Mouse (Mus musculus): ENCODE results near the gene Zfp738. TPM values are rescaled to one million over a fixed set of nuclear protein-coding genes. Genes with fewer than 3 reads are reported as not detected.

Gene Zfp738
- polyA plus RNA-seq, 1 experiment = 0.02 TPM

DNA sequence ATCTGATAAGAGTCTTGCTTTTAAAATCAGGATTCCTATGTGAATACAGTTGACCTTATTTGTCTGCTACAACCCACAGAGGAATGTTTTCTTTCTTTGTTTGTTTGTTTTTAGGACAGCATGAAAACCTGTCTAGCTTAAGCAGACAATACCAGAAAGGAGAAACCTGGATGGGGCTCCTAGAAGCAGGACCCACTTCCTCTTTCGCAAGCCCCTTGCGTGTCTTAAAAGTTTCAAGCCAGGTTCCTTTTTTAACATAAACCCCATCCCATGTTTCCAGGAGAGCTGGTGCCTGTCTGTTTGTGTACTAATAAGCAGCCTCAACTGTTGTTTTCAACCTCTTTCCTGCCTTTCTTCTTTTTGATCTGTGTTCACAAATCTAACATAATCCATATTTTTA lies 12.0 kb downstream of the Zfp738 start:
- Histone ChIP-seq H3K4me3 (replicated peaks) (no peak overlapping the region), H3K36me3 (ENCODE audit: control insufficient read depth) (peaks cover 2% of the 10 kb centered on the region), H3K27me3 (ENCODE audit: control insufficient read depth) (no peaks in the 10 kb centered on the region), H3K9me3 (ENCODE audit: control insufficient read depth, low read length) (no peaks in the 10 kb centered on the region), H3K4me1 (ENCODE audit: control insufficient read depth) (no peaks in the 10 kb centered on the region)
- no peak for TF ChIP-seq TAL1 (IDR thresholded peaks at IDR 0.05; ENCODE audit: low read length)

DNA sequence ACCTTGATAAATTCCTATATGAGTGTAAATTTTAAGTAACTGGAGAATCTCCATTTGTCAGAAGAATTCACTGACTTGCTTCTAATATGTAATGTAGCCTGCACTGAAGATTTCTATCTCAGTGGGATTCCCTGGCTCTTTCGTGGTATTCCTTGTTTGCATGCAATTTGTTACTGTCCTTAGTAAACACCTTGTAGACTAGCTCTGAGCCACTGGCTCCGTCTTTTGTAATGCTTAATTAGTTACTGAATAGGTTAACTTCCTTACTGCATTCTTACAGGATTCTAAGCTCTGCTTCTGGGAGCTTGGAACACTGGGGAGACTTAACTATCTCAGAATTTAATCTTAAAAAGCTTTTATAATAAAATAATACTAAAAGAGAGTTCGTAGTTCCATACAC lies 34.4 kb downstream of the Zfp738 start:
- H3K27me3 ChIP-seq (ENCODE audit: control insufficient read depth) = no peaks in the 10 kb centered on the region
- TF ChIP-seq GATA1 (IDR thresholded peaks at IDR 0.05; ENCODE audit: low read length) (no peak), TAL1 (IDR thresholded peaks at IDR 0.05; ENCODE audit: low read length) (no peak)
- H3K9me3 ChIP-seq (ENCODE audit: control insufficient read depth, low read length) = no peaks in the 10 kb centered on the region
- no peaks in the 10 kb centered on the region for H3K36me3 ChIP-seq (ENCODE audit: control insufficient read depth)
- H3K4me1 ChIP-seq (ENCODE audit: control insufficient read depth) = no peaks in the 10 kb centered on the region
- H3K4me3 ChIP-seq (replicated peaks) = no peak overlapping the region

DNA sequence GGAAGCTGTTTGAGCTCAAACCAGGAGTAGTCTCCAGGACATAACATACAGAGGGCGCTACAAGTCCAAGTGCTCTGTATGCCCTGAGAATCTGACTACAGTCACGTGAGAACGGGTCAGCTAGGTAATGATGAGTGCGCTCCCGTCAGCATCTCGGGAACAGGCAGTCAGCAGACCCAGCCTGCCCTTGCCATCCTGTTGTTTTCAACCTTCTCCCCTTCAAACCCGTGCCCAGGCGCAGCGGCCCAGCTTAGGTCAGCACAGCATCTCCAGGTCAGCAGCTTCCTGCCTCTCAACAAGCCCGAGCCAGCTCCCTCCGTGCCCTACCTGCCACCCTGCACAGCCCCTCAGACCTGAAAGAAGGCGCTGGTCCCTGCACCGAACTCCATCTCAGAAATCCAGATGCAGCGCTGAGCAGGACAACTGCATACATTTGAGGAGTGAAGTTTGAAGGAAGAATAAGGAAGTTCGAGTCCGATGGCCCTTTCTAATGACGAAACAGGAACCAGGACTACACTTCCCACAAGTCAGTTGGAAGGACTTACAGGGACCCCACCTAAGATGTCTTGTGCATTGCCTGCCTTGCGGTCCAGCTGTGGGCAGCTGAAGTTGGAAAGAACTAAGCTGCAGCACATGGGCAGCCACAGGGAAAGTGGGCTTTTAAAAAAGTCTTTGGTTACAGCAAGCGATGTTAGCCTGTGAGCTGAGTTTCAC lies 49.4 kb downstream of the Zfp738 start, which contains the start of the genes Gm49345 and Zfp729a:
TSS of gene Gm49345 (minus strand) at position 476 of the 714 bp plus-strand sequence.
TSS of gene Zfp729a (minus strand) at position 498 of the 714 bp plus-strand sequence.
- Histone ChIP-seq H3K27me3 (ENCODE audit: control insufficient read depth) (no peaks in the 10 kb centered on the region), H3K36me3 (ENCODE audit: control insufficient read depth) (no peaks in the 10 kb centered on the region), H3K4me3 (replicated peaks) (peak within 1 kb of the TSS; percentile 71), H3K4me1 (ENCODE audit: control insufficient read depth) (peaks cover 8% of the 10 kb centered on the region), H3K9me3 (ENCODE audit: control insufficient read depth, low read length) (no peaks in the 10 kb centered on the region)
- TF ChIP-seq TAL1 (IDR thresholded peaks at IDR 0.05; ENCODE audit: low read length) (no peak), GATA1 (IDR thresholded peaks at IDR 0.05; ENCODE audit: low read length) (no peak)

DNA sequence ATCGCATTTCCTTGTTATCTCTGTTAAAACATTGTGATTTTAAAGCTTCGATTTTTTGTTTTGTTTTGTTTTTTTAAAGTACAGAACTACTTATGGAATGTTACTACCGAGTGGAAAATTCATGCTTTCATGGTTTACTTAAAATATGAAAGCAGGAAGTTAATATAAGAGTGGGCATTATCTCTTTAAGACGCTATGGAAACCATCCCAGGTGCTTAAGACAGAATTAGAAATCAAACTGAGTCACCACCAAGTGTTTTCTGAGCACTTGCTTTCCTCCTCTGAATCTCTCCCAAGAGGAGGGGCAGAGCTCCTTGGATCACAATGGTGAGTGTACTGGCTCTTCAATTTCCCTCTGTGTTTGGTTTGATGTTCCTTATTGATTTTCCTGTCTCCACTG lies 76.8 kb downstream of the Zfp738 start:
- no peaks in the 10 kb centered on the region for H3K36me3 ChIP-seq (ENCODE audit: control insufficient read depth)
- H3K27me3 ChIP-seq (ENCODE audit: control insufficient read depth) = no peaks in the 10 kb centered on the region
- H3K4me3 ChIP-seq (replicated peaks) = peak overlapping the region; percentile 49
- TF ChIP-seq GATA1 (IDR thresholded peaks at IDR 0.05; ENCODE audit: low read length) = no peak
- no peak for TF ChIP-seq TAL1 (IDR thresholded peaks at IDR 0.05; ENCODE audit: low read length)
- H3K4me1 ChIP-seq (ENCODE audit: control insufficient read depth) = no peaks in the 10 kb centered on the region
- H3K9me3 ChIP-seq (ENCODE audit: control insufficient read depth, low read length) = peaks cover 6% of the 10 kb centered on the region

DNA sequence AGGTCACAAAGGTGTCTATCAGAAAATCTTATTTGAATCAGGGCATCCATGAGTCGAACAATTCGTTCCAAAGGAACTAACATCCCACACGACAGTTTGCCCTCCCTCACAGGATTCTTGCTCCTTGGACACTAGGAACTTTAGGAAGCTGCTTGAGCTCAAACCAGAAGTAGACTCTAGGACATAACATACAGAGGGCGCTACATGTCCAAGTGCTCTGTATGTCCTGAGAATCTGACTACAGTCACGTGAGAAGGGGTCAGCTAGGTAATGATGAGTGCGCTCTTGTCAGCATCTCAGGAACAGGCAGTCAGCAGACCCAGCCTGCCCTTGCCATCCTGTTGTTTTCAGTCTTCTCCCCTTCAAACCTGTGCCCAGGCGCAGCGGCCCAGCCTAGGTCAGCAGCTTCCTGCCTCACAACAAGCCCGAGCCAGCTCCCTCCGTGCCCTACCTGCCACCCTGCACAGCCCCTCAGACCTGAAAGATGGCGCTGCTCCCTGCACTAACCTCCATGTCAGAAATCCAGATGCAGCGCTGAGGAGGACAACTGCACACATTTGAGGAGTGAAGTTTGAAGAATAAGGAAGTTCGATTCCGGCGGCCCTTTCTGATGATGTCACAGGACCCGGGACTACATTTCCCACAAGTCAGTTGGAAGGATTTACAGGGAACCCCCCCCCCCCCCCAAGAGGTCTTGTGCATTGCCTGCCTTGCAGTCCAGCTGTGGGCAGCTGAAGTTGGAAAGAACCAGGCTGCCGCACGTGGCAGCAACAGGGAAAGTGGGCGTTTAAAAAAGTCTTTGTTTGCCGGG lies 77.6 kb downstream of the Zfp738 start, which contains the start of gene Zfp729b:
TSS of gene Zfp729b (minus strand) at position 642 of the 811 bp plus-strand sequence.
- TF ChIP-seq TAL1 (IDR thresholded peaks at IDR 0.05; ENCODE audit: low read length) (no peak), GATA1 (IDR thresholded peaks at IDR 0.05; ENCODE audit: low read length) (no peak)
- no peaks in the 10 kb centered on the region for H3K36me3 ChIP-seq (ENCODE audit: control insufficient read depth)
- H3K9me3 ChIP-seq (ENCODE audit: control insufficient read depth, low read length) = peaks cover 6% of the 10 kb centered on the region
- H3K27me3 ChIP-seq (ENCODE audit: control insufficient read depth) = no peaks in the 10 kb centered on the region
- no peaks in the 10 kb centered on the region for H3K4me1 ChIP-seq (ENCODE audit: control insufficient read depth)
- peak within 1 kb of the TSS; percentile 60 for H3K4me3 ChIP-seq (replicated peaks)

Other genes starting within 250 kb of the Zfp738 start
- 0.03 and 0.07 TPM in 2 replicates for gene Zfp874a, start 235.4 kb downstream of the Zfp738 start, polyA plus RNA-seq (2012)
- 0.10 and 0.19 TPM in 2 replicates for gene Zfp874b, start 202.8 kb downstream of the Zfp738 start, polyA plus RNA-seq (2012)
- gene Zfp58, start 186.5 kb downstream of the Zfp738 start, polyA plus RNA-seq (2012) = 0.02 TPM in 1 of 2 replicates, not detected in the other
- gene Gm26965, start 160.9 kb downstream of the Zfp738 start, polyA plus RNA-seq (2012) = not detected in 2 replicates
- gene Zfp87, start 160.9 kb downstream of the Zfp738 start, polyA plus RNA-seq (2012) = 0.03 and 0.27 TPM in 2 replicates
- gene Zfp748, start 133.2 kb downstream of the Zfp738 start, polyA plus RNA-seq (2012) = 0.01 TPM in 1 of 2 replicates, not detected in the other
- 0.01 TPM in 1 of 2 replicates, not detected in the other for gene Zfp729b, start 77.4 kb downstream of the Zfp738 start, polyA plus RNA-seq (2012)
- not detected in 2 replicates for gene Gm49345, start 49.3 kb downstream of the Zfp738 start, polyA plus RNA-seq (2012)
- under 0.01 and 0.01 TPM in 2 replicates for gene Zfp729a, start 49.3 kb downstream of the Zfp738 start, polyA plus RNA-seq (2012)
- gene Zfp65, start 42.1 kb upstream of the Zfp738 start, polyA plus RNA-seq (2012) = 0.03 TPM in 1 of 2 replicates, not detected in the other
- not detected in 2 replicates for gene Zfp85, start 68.2 kb upstream of the Zfp738 start, polyA plus RNA-seq (2012)
- not detected in 2 replicates for gene Zfp493, start 92.6 kb upstream of the Zfp738 start, polyA plus RNA-seq (2012)
- not detected in 2 replicates for gene Zfp273, start 126.7 kb upstream of the Zfp738 start, polyA plus RNA-seq (2012)
- gene Gm10037, start 144.0 kb upstream of the Zfp738 start, polyA plus RNA-seq (2012) = not detected in 2 replicates
- gene BC048507, start 176.3 kb upstream of the Zfp738 start, polyA plus RNA-seq (2012) = not detected in 2 replicates